Mouse (Mus musculus) embryo, embryonic 10.5 days (tissue): Measurements from ENCODE around the gene Rbms2.
"Not testable (repeated sequence)": the region's sequence is repeated elsewhere in the genome, so short reads cannot be mapped to it uniquely, and the experiment has no call there.

Experiments
- DNase-seq: peaks from one replicate; pipeline ENCODE4 v3.0.0-alpha.2; 2015; ENCODE audit warnings: low spot score

Rbms2 gene

DNA sequence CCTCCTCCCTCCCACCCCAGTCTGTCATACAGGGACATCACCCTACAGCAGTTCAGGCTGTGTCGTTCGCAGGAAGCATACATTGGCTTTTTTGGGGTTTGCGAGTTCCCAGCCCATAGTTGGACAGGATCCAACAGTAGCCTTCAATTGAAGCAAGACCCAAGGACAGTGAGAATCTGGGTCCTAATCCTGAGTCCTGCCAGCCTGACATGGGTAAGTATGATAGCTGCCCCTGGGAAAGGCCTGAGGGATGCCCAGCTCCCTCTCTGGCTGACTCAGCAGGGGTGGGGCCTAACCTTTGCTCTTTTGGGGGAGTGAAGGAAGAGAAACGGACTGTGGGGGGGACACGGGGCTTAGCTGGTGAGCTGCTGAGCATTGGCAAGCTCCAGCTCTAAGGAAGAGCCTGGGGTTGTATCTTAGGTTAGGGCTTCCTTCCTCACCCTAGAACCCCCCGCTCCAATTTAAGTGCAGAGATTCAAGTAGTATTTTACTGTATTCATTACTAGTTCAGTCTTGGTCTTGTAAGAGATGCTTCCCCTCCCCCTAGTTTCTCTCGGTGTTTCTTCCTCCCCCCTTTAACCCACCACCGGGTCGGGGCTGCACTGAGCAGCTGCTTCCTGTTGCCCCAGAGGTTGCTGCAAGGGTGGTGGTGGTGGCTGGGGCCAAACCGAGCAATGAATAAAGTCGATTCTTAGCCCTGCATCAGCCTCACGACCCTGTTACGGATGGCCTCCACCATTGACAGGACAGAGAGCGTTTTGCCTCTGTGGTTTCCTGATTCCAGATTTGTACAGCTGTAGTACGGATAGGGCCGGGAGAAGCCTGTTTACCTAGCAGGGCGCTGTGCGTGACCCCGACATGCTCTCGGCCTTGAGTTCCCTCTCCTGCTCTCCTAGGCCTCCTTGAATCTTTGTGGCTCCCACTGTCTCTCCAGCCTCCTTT, 88.3 kb downstream of the Rbms2 start, which contains the start of gene Baz2a:
Gene Baz2a (plus strand): TSS at position 14 of the 942 bp plus-strand sequence.
- peak; percentile 59 for DNase-seq

DNA sequence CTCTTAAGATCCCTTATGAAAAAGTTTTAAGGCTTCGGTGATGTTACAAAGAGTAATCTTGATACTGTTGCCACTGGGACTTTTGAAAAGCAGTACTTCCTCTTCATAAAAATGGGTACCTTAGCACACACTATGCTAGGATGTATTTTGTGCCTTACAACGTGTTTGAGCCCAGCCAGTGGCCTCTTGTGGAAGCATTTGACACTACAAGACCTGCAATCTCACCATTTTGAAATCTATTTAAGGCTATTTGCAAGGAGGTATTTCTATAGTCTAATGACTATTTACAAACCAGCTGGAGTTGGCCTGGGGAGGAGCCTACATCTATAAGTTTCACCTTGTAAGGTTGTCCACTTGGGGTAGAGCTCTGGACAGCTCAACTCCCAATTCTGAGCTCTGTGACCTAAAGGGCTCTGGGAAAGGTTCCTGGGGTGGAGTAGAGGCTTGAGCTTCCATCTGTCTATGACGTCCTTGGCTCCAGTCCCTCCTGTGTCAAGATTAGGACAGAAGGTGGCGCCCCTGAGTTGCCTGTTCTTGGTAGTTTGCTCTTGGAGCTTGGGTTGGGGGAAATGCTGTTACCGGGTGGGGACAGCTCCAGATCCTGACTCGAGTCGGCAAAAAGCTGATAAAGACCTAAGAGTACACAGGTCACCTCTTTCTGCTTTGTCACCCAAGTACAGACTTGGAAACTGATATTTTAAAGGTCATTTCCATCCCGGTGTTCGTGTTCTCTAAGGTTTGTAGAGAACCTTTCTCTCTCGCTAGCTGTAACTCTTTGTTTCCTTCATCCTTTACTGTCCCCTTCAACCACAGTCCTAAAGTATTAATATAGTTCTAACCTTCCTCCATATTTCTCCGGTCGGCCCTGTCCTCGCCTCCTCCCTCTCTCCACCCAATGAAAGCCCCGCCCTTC, 89.2 kb downstream of the Rbms2 start:
- DNase-seq, result peak; percentile 97

- no peak for DNase-seq
These were observed 90.3 kb downstream of the Rbms2 start for GRCm38 (mm10) chr10:128089842-128090241.

DNA sequence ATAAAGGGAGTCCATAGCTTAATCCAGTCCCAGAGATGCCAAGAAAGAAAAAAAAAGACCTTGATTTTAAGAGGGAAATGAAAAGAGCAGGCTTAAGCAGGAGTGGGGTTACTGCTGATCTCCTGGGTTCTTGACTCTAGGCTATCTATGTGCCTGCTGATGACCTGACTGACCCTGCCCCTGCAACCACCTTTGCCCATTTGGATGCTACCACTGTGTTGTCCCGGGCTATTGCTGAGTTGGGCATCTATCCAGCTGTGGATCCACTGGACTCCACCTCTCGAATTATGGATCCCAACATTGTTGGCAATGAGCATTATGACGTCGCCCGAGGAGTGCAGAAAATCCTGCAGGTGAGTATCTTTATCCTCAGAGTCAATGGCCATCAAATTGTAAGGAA, 91.9 kb downstream of the Rbms2 start:
- DNase-seq, result no peak

GRCm38 (mm10) chr10:128087216-128087615, 92.9 kb downstream of the Rbms2 start:
- DNase-seq, result not testable (repeated sequence)

DNA sequence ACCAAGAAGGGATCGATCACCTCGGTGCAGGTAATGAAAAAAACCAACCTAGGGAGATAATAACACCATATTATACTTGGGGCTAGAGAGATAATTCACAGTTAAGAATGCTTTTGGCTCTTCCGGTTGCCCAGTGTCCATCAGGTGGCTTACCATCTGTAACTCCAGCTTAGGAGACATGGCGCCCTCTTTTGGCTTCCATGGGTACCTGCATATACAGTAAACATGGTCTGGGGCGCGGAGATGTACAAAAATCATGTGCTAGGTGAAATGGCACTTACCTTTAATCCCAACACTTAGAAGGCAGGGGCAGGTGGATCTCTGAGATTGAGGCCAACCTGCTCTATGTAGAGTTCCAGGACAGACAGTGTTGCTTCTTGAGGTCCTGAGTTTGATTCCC, 93.7 kb downstream of the Rbms2 start:
- DNase-seq, result peak; percentile 68

GRCm38 (mm10) chr10:128084160-128084559, 95.9 kb downstream of the Rbms2 start:
- no peak for DNase-seq

- no peak for DNase-seq
These were observed 96.4 kb downstream of the Rbms2 start for GRCm38 (mm10) chr10:128083688-128084087.

GRCm38 (mm10) chr10:128082880-128083421, 97.1 kb downstream of the Rbms2 start, which contains the start of gene Atp5b:
Gene Atp5b (plus strand): TSS chr10:128083273.
- peak; percentile 100 for DNase-seq

DNA sequence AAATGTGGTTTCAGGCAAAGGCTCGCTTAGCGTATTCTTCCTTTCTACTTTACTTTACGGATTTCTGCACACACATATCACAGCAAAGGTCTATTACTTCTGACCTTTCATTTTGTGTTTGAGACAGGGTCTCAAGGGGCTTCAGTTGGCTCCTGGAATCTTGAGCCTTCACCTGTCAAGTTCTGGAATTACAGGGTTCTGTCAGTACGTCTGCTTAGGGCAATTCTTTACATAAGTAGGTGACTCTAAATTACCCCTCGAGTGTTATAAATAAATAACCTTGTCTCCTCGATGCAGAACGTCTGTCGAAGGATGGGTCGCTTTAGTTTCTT, 97.7 kb downstream of the Rbms2 start:
- no peak for DNase-seq

GRCm38 (mm10) chr10:128081807-128082476, 98.2 kb downstream of the Rbms2 start:
- no peak for DNase-seq
